Mouse (Mus musculus) spleen, postnatal 4 days (tissue): ENCODE measurements at regions not wholly inside any gene's neighbourhood (a gene's known extent, or its start where the extent isn't known, plus 50 kb on each side); places are given as distances from the start of the nearest gene placed in this dataset.
"Not testable (repeated sequence)": the region's sequence is repeated elsewhere in the genome, so short reads cannot be mapped to it uniquely, and the experiment has no call there.

Experiments used
- DNase-seq, 2 experiments: peaks; one replicate each; pipeline ENCODE4 v3.0.0; 2022; ENCODE audit warnings: low spot score in 2 of 2

DNA sequence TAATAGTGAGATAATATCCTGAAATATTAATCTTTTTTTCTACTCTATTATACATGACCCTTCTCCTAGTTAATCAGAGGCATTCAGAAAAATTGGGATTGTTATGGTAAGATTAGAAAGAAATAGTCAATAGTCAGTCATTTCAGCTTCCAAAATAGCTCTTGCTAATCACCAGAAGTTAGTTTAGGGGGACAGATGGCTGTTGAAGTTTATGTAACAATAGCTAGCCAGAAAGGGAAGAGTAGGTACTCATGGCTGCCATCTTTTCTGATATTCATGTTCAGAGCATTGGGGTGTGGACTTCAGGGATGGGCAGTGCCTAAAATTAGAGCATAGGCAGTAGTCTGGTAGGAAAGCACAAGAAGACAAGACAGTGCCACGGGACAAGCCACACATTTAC is 306.8 kb upstream of the Ercc4 start:
- no peak for DNase-seq

DNA sequence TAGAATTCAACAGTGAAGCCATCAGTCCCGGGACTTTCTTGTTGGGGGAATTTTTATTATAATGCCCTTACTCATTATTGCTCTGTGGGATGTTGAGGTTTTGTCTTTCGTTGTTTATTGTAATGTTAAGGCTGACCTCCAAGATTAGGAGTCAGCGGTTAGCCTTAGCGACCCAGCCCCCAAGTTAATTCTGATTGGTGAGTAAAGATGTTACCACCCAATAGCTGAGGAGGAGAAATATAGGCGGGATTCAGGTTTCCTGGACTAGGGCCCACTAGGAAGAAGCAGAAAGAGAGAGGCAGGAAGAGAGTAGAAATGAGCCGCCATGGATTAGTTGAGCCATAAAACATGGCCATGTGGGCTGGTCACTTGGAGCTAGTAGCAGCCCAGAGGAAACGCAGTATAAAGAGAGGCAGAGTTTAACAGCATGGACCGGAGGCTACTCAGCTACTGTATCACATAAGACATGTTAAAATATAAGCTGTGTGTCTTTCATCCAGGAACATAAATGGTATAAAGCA is 302.1 kb upstream of the Ercc4 start:
- no peak for DNase-seq

DNA sequence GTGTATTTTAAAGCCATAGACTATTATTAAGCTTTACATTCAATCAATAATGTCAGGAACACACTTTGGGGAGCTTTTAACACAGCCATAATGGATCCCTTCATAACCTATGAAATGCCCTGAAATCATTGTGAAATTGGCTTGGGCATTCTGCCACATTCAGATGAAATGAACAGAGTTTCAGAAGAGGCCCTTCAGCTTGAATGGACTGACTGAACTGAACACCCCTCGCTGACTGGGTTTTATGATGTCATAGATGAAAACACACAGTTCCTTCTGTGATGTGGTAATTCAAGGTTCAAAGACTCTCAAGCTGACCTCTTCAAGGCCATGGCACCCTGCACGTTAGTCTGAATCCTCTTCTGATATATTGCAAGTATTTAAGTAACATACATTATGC is 298.4 kb upstream of the Ercc4 start:
- DNase-seq = no peak

GRCm38 (mm10) chr16:12824646-12825045 is 284.8 kb upstream of the Ercc4 start:
- DNase-seq = no peak

GRCm38 (mm10) chr16:12826222-12826621 is 283.3 kb upstream of the Ercc4 start:
- no peak for DNase-seq

GRCm38 (mm10) chr16:12831308-12831707 is 278.2 kb upstream of the Ercc4 start:
- not testable (repeated sequence) for DNase-seq

DNA sequence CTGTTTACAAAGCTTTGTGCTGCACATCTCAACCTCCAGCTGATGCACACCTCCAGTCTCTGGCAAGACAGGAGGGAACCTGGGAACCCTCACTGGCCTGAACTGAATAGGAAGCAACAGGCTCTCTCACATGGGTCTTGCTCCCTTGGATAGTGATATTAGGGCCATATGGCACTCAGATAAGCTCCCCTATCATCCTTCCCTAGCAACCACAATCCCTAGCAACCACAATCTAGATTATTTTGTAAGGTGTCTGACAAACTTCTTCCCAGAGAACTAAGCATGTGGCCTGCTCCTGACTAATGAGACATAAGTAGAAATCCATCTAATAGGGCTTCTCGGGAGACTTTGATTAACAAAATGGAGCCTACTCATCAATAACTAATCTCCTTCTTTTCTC is 253.1 kb upstream of the Ercc4 start:
- DNase-seq = no peak

GRCm38 (mm10) chr16:12859714-12860355 is 249.6 kb upstream of the Ercc4 start:
- DNase-seq = no peak

GRCm38 (mm10) chr16:12862561-12862960 is 246.9 kb upstream of the Ercc4 start:
- no peak for DNase-seq

DNA sequence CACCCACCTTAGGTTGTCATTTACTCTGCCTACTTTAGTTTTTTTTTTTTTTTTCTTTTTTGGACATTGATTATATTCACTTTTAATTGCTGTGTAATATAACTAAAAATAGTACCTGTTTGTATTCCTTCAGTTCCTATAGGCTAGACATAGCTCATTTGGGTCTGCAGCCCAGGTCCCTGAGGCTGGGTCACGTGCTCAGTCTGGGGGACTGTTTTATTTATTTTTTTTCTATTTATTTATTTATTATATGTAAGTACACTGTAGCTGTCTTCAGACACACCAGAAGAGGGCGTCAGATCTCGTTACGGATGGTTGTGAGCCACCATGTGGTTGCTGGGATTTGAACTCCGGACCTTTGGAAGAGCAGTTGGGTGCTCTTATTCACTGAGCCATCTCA is 231.2 kb upstream of the Ercc4 start:
- not testable (repeated sequence) for DNase-seq

GRCm38 (mm10) chr16:12880011-12880410 is 229.5 kb upstream of the Ercc4 start:
- no peak for DNase-seq

GRCm38 (mm10) chr16:12880481-12880880 is 229.0 kb upstream of the Ercc4 start:
- no peak for DNase-seq

GRCm38 (mm10) chr16:12882690-12883089 is 226.8 kb upstream of the Ercc4 start:
- DNase-seq = no peak

DNA sequence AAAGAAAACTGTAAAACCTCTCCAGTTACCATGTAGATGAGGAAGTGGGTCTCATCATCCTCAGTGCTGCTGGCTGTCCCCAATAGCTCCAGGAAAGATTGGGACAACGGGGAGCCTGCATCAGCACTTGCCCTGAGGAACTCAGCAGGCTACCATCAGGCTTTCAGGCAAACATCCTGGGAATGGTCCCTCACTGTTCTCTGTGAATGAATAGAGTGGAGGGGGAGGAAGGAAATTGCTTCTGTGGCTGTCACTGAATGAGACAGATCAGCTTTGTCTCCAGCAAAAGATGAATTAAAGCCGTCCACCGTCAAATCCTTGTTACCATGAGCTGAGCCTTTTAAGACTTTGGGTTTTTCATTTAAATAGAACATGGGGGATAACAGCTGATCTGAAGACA is 224.9 kb upstream of the Ercc4 start:
- DNase-seq = no peak

DNA sequence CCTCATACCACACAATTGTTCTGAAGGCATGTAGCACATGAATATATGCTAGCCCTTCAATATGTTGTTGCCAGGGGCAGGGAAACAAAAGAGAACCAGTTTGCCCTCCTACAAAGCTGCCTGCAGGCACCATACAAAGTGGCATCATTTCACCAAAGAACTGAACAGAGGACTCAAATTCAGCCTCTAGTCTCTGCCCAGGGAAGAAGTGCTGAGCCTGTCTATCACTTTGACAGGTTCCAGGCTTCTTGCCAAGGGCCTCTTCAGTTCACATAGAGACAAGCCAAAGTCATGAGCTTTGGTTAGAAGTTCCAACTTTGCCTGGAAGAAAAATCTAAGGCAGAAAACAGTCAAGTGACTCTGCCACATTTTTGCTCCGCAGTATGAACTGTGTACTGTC is 223.4 kb upstream of the Ercc4 start:
- DNase-seq = no peak

DNA sequence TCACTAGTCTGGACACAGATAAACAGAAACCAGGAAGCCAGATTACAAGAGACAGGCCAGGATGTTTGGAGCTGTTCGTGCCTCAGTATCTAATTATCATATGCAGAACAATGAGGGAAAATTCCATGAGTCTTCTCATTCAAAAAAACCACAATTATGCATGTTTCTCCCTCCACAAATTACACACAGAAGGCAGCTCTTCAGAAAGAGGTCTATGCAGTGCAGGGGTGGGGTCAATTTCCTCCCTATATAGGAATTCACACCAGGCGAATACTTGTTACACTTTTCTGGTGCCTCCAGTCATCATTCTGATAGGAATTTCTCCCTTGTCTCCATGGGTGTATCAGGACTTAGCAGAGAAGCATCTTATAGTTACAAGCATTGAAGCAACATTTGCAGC is 222.1 kb upstream of the Ercc4 start:
- DNase-seq = no peak

DNA sequence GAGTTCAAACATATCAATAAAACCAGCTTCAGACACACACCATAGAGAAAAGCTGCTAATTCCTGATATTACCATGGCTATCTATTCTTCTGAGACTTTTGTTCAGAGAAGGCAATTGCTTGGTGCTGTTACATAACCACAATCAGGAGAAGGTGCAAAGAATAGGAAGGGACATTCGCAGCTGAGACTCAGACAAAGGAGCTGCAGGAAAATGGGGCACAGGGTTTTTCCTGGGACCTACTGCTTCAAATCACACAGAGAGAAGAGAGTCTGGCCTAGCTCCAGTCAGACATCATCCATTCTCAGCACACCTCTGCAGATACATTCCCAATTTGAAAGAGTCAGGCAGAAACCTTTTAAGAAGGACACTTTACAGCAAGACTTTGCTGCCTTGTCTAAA is 219.4 kb upstream of the Ercc4 start:
- DNase-seq = no peak

DNA sequence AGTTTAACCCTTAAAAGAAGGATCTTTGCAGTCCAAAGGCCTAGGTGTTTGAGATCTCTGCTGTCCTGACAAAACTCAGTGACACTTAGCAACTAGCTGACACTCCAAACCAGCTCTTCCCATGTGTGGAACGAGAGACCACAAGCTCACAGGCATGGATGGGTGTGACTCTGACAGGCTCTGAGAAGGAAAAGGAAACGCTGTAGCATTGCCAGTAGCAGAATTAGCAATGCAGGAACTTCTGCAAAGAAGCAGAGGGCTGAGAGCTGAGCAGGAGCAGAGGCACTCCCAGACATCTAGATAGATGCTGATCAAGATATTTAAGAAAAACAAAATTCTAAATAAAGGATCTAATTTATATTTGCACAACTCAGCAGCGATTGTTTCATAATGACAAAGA is 218.9 kb upstream of the Ercc4 start:
- no peak for DNase-seq

DNA sequence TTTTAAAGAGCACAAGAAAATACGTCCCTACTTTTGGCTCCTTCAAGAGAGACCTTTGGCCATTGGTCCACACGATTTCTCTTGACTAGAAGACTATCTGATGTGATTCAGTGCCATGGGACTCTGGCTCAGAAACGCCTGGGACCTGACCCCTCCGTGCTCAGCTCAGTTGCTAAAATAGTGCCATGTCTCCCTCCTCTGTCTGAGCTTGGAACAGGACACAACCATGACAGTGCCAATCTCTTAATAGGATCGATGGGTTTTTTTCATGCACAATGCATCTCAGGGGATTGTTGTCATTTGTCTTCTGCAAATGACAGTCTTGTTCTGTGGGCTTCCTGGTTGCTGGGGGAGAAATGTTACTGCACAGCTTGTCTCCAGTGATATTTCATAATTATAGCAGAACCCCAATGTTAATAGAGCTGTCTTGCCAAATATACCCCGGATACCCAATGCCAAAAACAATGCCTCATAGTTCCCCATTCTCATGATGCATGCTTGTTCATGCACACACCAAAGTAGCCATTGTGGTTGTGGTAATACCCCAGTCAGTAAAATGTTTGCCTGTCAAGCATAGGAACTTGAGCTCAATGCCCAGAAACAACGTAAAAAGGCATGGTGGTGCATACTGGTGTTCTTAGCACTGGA is 216.7 kb upstream of the Ercc4 start:
- DNase-seq = no peak

GRCm38 (mm10) chr16:12897267-12897666 is 212.2 kb upstream of the Ercc4 start:
- no peak for DNase-seq

GRCm38 (mm10) chr16:12900670-12901069 is 208.8 kb upstream of the Ercc4 start:
- DNase-seq = no peak

- no peak for DNase-seq
Observed at GRCm38 (mm10) chr16:12901096-12901995, 208.1 kb upstream of the Ercc4 start.

- no peak for DNase-seq
Observed at GRCm38 (mm10) chr16:12901996-12902319, 207.5 kb upstream of the Ercc4 start.
